Mouse (Mus musculus) spleen, adult 18-20 months (tissue): ENCODE data around the gene Kctd13.
A peak's percentile ranks its signal among the peaks of the same experiment; 100 is the strongest.

Experiments
- DNase-seq, 2 experiments: peaks; one replicate each; pipeline ENCODE4 v3.0.0; 2022; ENCODE audit warnings: mixed read lengths in 2 of 2

Kctd13 gene

GRCm38 (mm10) chr7:126984667-126985444 lies 56.2 kb downstream of the Kctd13 start:
- no peak for DNase-seq

GRCm38 (mm10) chr7:126986319-126986718 lies 57.6 kb downstream of the Kctd13 start:
- DNase-seq = peak in 1 of 2 experiments; percentile 16

- DNase-seq = no peak
Measured at GRCm38 (mm10) chr7:126988816-126989215, 60.1 kb downstream of the Kctd13 start.
